Mouse (Mus musculus): ENCODE results near the gene Zbtb21. TPM values are rescaled to one million over a fixed set of nuclear protein-coding genes. Genes with fewer than 3 reads are reported as not detected.
"Not testable (repeated sequence)": the region's sequence is repeated elsewhere in the genome, so short reads cannot be mapped to it uniquely, and the experiment has no call there.

Zbtb21 gene
- polyA plus RNA-seq, 1 experiment from 2014 or later = 3.5 TPM

- Histone ChIP-seq H3K27me3 (ENCODE audit: control insufficient read depth, insufficient read depth, low read depth, low read length) (no peaks in the 10 kb centered on the region), H3K36me3 (ENCODE audit: control insufficient read depth, insufficient read depth) (peaks cover 15% of the 10 kb centered on the region), H3K4me1 (ENCODE audit: control insufficient read depth, low read depth, low read length) (peaks cover 27% of the 10 kb centered on the region), H3K27ac (ENCODE audit: low read length) (peak overlapping the region; percentile 71), H3K4me2 (ENCODE audit: low read depth, low read length) (no peak overlapping the region), H3K9ac (ENCODE audit: low read depth, low read length) (peak overlapping the region; percentile 33), H3K9me3 (replicated peaks; ENCODE audit: control insufficient read depth, low read length) (no peaks in the 10 kb centered on the region), H3K4me3 (ENCODE audit: low read depth, low read length) (no peak overlapping the region)
- WGBS (ENCODE audit: insufficient replicate concordance) = 37% methylated on average over 9 of the region's 9 CpGs
- ATAC-seq (ENCODE audit: low read depth) = peak; percentile 90
Observed at GRCm38 (mm10) chr16:97952801-97953200, 9.6 kb downstream of the Zbtb21 start.

GRCm38 (mm10) chr16:97952371-97952770, 10.1 kb downstream of the Zbtb21 start:
- peaks cover 15% of the 10 kb centered on the region for H3K36me3 ChIP-seq (ENCODE audit: control insufficient read depth, insufficient read depth)
- H3K27me3 ChIP-seq (ENCODE audit: control insufficient read depth, insufficient read depth, low read depth, low read length) = no peaks in the 10 kb centered on the region
- no peak overlapping the region for H3K4me2 ChIP-seq (ENCODE audit: low read depth, low read length)
- H3K4me1 ChIP-seq (ENCODE audit: control insufficient read depth, low read depth, low read length) = peaks cover 23% of the 10 kb centered on the region
- H3K9ac ChIP-seq (ENCODE audit: low read depth, low read length) = peak overlapping the region; percentile 33
- WGBS (ENCODE audit: insufficient replicate concordance) = 77% methylated on average over 4 of the region's 4 CpGs
- no peak overlapping the region for H3K4me3 ChIP-seq (ENCODE audit: low read depth, low read length)
- H3K9me3 ChIP-seq (replicated peaks; ENCODE audit: control insufficient read depth, low read length) = no peaks in the 10 kb centered on the region
- H3K27ac ChIP-seq (ENCODE audit: low read length) = peak overlapping the region; percentile 65
- no peak for ATAC-seq (ENCODE audit: low read depth)

- no peaks in the 10 kb centered on the region for H3K27me3 ChIP-seq (ENCODE audit: control insufficient read depth, insufficient read depth, low read depth, low read length)
- WGBS (ENCODE audit: insufficient replicate concordance) = 87% methylated on average over 8 of the region's 8 CpGs
- peaks cover 22% of the 10 kb centered on the region for H3K4me1 ChIP-seq (ENCODE audit: control insufficient read depth, low read depth, low read length)
- H3K4me2 ChIP-seq (ENCODE audit: low read depth, low read length) = no peak overlapping the region
- no peak overlapping the region for H3K9ac ChIP-seq (ENCODE audit: low read depth, low read length)
- no peak overlapping the region for H3K27ac ChIP-seq (ENCODE audit: low read length)
- H3K9me3 ChIP-seq (replicated peaks; ENCODE audit: control insufficient read depth, low read length) = no peaks in the 10 kb centered on the region
- no peak overlapping the region for H3K4me3 ChIP-seq (ENCODE audit: low read depth, low read length)
- ATAC-seq (ENCODE audit: low read depth) = no peak
- peaks cover 15% of the 10 kb centered on the region for H3K36me3 ChIP-seq (ENCODE audit: control insufficient read depth, insufficient read depth)
Observed at GRCm38 (mm10) chr16:97950061-97950460, 12.4 kb downstream of the Zbtb21 start.

GRCm38 (mm10) chr16:97948836-97949235, 13.6 kb downstream of the Zbtb21 start:
- Histone ChIP-seq H3K4me1 (ENCODE audit: control insufficient read depth, low read depth, low read length) (peaks cover 16% of the 10 kb centered on the region), H3K9me3 (replicated peaks; ENCODE audit: control insufficient read depth, low read length) (no peaks in the 10 kb centered on the region), H3K4me2 (ENCODE audit: low read depth, low read length) (no peak overlapping the region), H3K27me3 (ENCODE audit: control insufficient read depth, insufficient read depth, low read depth, low read length) (no peaks in the 10 kb centered on the region), H3K27ac (ENCODE audit: low read length) (no peak overlapping the region), H3K36me3 (ENCODE audit: control insufficient read depth, insufficient read depth) (peaks cover 15% of the 10 kb centered on the region), H3K9ac (ENCODE audit: low read depth, low read length) (no peak overlapping the region), H3K4me3 (ENCODE audit: low read depth, low read length) (no peak overlapping the region)
- no peak for ATAC-seq (ENCODE audit: low read depth)
- WGBS (ENCODE audit: insufficient replicate concordance) = 38% methylated on average over 4 of the region's 4 CpGs

- not testable (repeated sequence) for H3K4me3 ChIP-seq (ENCODE audit: low read depth, low read length); H3K9me3 ChIP-seq (replicated peaks; ENCODE audit: control insufficient read depth, low read length); H3K4me2 ChIP-seq (ENCODE audit: low read depth, low read length); H3K27me3 ChIP-seq (ENCODE audit: control insufficient read depth, insufficient read depth, low read depth, low read length); H3K27ac ChIP-seq (ENCODE audit: low read length); ATAC-seq (ENCODE audit: low read depth); H3K4me1 ChIP-seq (ENCODE audit: control insufficient read depth, low read depth, low read length); H3K9ac ChIP-seq (ENCODE audit: low read depth, low read length)
- 27% methylated on average over 2 of the region's 2 CpGs for WGBS (ENCODE audit: insufficient replicate concordance)
- peaks cover 15% of the 10 kb centered on the region for H3K36me3 ChIP-seq (ENCODE audit: control insufficient read depth, insufficient read depth)
Observed at GRCm38 (mm10) chr16:97946993-97947392, 15.4 kb downstream of the Zbtb21 start.

- no peak for ATAC-seq (ENCODE audit: low read depth)
- H3K27ac ChIP-seq (ENCODE audit: low read length) = no peak overlapping the region
- H3K36me3 ChIP-seq (ENCODE audit: control insufficient read depth, insufficient read depth) = no peaks in the 10 kb centered on the region
- no peaks in the 10 kb centered on the region for H3K4me1 ChIP-seq (ENCODE audit: control insufficient read depth, low read depth, low read length)
- H3K4me2 ChIP-seq (ENCODE audit: low read depth, low read length) = no peak overlapping the region
- no peaks in the 10 kb centered on the region for H3K9me3 ChIP-seq (replicated peaks; ENCODE audit: control insufficient read depth, low read length)
- H3K27me3 ChIP-seq (ENCODE audit: control insufficient read depth, insufficient read depth, low read depth, low read length) = no peaks in the 10 kb centered on the region
- no peak overlapping the region for H3K4me3 ChIP-seq (ENCODE audit: low read depth, low read length)
- H3K9ac ChIP-seq (ENCODE audit: low read depth, low read length) = no peak overlapping the region
Observed at GRCm38 (mm10) chr16:97941844-97942243, 20.6 kb downstream of the Zbtb21 start.

GRCm38 (mm10) chr16:97940471-97940973, 21.9 kb downstream of the Zbtb21 start:
- Histone ChIP-seq H3K36me3 (ENCODE audit: control insufficient read depth, insufficient read depth) (no peaks in the 10 kb centered on the region), H3K4me1 (ENCODE audit: control insufficient read depth, low read depth, low read length) (no peaks in the 10 kb centered on the region), H3K9ac (ENCODE audit: low read depth, low read length) (no peak overlapping the region), H3K27me3 (ENCODE audit: control insufficient read depth, insufficient read depth, low read depth, low read length) (no peaks in the 10 kb centered on the region), H3K4me2 (ENCODE audit: low read depth, low read length) (no peak overlapping the region), H3K4me3 (ENCODE audit: low read depth, low read length) (no peak overlapping the region), H3K9me3 (replicated peaks; ENCODE audit: control insufficient read depth, low read length) (no peaks in the 10 kb centered on the region), H3K27ac (ENCODE audit: low read length) (no peak overlapping the region)
- WGBS (ENCODE audit: insufficient replicate concordance) = 75% methylated on average over 3 of the region's 3 CpGs
- ATAC-seq (ENCODE audit: low read depth) = no peak

GRCm38 (mm10) chr16:97935815-97936214, 26.6 kb downstream of the Zbtb21 start:
- Histone ChIP-seq H3K36me3 (ENCODE audit: control insufficient read depth, insufficient read depth) (no peaks in the 10 kb centered on the region), H3K27ac (ENCODE audit: low read length) (no peak overlapping the region), H3K9me3 (replicated peaks; ENCODE audit: control insufficient read depth, low read length) (no peaks in the 10 kb centered on the region), H3K9ac (ENCODE audit: low read depth, low read length) (no peak overlapping the region), H3K4me3 (ENCODE audit: low read depth, low read length) (no peak overlapping the region), H3K4me1 (ENCODE audit: control insufficient read depth, low read depth, low read length) (no peaks in the 10 kb centered on the region), H3K4me2 (ENCODE audit: low read depth, low read length) (no peak overlapping the region), H3K27me3 (ENCODE audit: control insufficient read depth, insufficient read depth, low read depth, low read length) (no peaks in the 10 kb centered on the region)
- 55% methylated on average over 3 of the region's 3 CpGs for WGBS (ENCODE audit: insufficient replicate concordance)
- ATAC-seq (ENCODE audit: low read depth) = no peak

- no peaks in the 10 kb centered on the region for H3K4me1 ChIP-seq (ENCODE audit: control insufficient read depth, low read depth, low read length)
- no peak overlapping the region for H3K4me2 ChIP-seq (ENCODE audit: low read depth, low read length)
- H3K9ac ChIP-seq (ENCODE audit: low read depth, low read length) = no peak overlapping the region
- no peaks in the 10 kb centered on the region for H3K27me3 ChIP-seq (ENCODE audit: control insufficient read depth, insufficient read depth, low read depth, low read length)
- H3K4me3 ChIP-seq (ENCODE audit: low read depth, low read length) = no peak overlapping the region
- H3K27ac ChIP-seq (ENCODE audit: low read length) = no peak overlapping the region
- ATAC-seq (ENCODE audit: low read depth) = no peak
- H3K9me3 ChIP-seq (replicated peaks; ENCODE audit: control insufficient read depth, low read length) = no peaks in the 10 kb centered on the region
- no peaks in the 10 kb centered on the region for H3K36me3 ChIP-seq (ENCODE audit: control insufficient read depth, insufficient read depth)
Observed at GRCm38 (mm10) chr16:97930231-97930630, 32.2 kb downstream of the Zbtb21 start.

Measured in liver, embryonic 16.5 days (tissue).